ENCODE assay signal across 21 mouse cellular contexts in genomic region chr4:142722845-142723553, GRCm38 (mm10).
DNase-seq lines count a peak whose midpoint lies in the region; ATAC-seq lines count a peak whose summit lies in the region.
"Had no signal": no experiment of that assay in that cellular context is flagged by ENCODE, and none has a peak within 500 bp of the region (broad histone marks: within the 10 kb centered on the region; RNA-seq: fewer than 3 reads in every experiment).

No protein-coding gene starts in this region.

- no peak overlapping the region for H3K4me2 ChIP-seq in heart, embryonic 12.5 days
- H3K4me2 ChIP-seq in limb, embryonic 13.5 days (replicated peaks), result no peak overlapping the region
- H3K4me2 ChIP-seq: embryonic facial prominence, embryonic 13.5 days; forebrain, embryonic 13.5 days; heart, embryonic 15.5 days; hindbrain, embryonic 15.5 days had no signal

- intact Hi-C loops in left cerebral cortex, postnatal 4 days (cut with DNase I), result no loop called here

- H3K36me3 ChIP-seq in heart, embryonic 12.5 days, result no peaks in the 10 kb centered on the region
- H3K36me3 ChIP-seq in limb, embryonic 13.5 days, result no peaks in the 10 kb centered on the region
- no peaks in the 10 kb centered on the region for H3K36me3 ChIP-seq in limb, embryonic 10.5 days
- H3K36me3 ChIP-seq: embryonic facial prominence, embryonic 13.5 days; heart, embryonic 15.5 days; hindbrain, embryonic 10.5 days; hindbrain, embryonic 15.5 days had no signal

- H3K27me3 ChIP-seq in heart, embryonic 12.5 days (replicated peaks), result no peaks in the 10 kb centered on the region
- H3K27me3 ChIP-seq in limb, embryonic 13.5 days, result no peaks in the 10 kb centered on the region
- H3K27me3 ChIP-seq in limb, embryonic 10.5 days (ENCODE audit: low read depth, poor library complexity, severe bottlenecking), result no peaks in the 10 kb centered on the region
- H3K27me3 ChIP-seq: forebrain, embryonic 13.5 days; heart, embryonic 15.5 days; hindbrain, embryonic 15.5 days had no signal

- H3K4me3 ChIP-seq in heart, embryonic 12.5 days, result no peak overlapping the region
- no peak overlapping the region for H3K4me3 ChIP-seq in limb, embryonic 13.5 days
- no peak overlapping the region for H3K4me3 ChIP-seq in limb, embryonic 10.5 days
- H3K4me3 ChIP-seq: embryonic facial prominence, embryonic 13.5 days; forebrain, embryonic 13.5 days; gastrocnemius, adult 2 months; heart, embryonic 15.5 days; hindbrain, embryonic 10.5 days; hindbrain, embryonic 15.5 days had no signal

- H3K27ac ChIP-seq in heart, embryonic 12.5 days (ENCODE audit: poor library complexity, severe bottlenecking), result no peak overlapping the region
- H3K27ac ChIP-seq in limb, embryonic 13.5 days, result peak overlapping the region; percentile 52
- no peak overlapping the region for H3K27ac ChIP-seq in limb, embryonic 10.5 days
- H3K27ac ChIP-seq: embryonic facial prominence, embryonic 13.5 days; forebrain, embryonic 13.5 days; gastrocnemius, adult 2 months; heart, embryonic 15.5 days; hindbrain, embryonic 10.5 days; hindbrain, embryonic 15.5 days had no signal

- DNase-seq in heart, adult 8-10 months (ENCODE audit: low spot score), result peak; percentile 24
- DNase-seq in limb, embryonic 10.5 days (ENCODE audit: low spot score), result no peak
- peak; percentile 5 for DNase-seq in forelimb bud, embryonic 11.5 days (ENCODE audit: low read depth, low spot score)
- no peak for DNase-seq in left cerebral cortex, postnatal 4 days
- DNase-seq in right cerebral cortex, postnatal 36 days (ENCODE audit: low spot score in 2 of 2), result no peak
- DNase-seq: adrenal gland, adult 8-10 months; adrenal gland, postnatal 36 days; cerebellum, adult 2 months; cerebellum, postnatal 10 days; forebrain, postnatal 0 days; gastrocnemius, adult 2 months; gastrocnemius, postnatal 25 days; heart, postnatal 14 days had no signal

- H3K9me3 ChIP-seq in heart, embryonic 12.5 days (replicated peaks), result no peaks in the 10 kb centered on the region
- H3K9me3 ChIP-seq in limb, embryonic 13.5 days, result no peaks in the 10 kb centered on the region
- H3K9me3 ChIP-seq in limb, embryonic 10.5 days (replicated peaks), result no peaks in the 10 kb centered on the region
- H3K9me3 ChIP-seq: embryonic facial prominence, embryonic 13.5 days; forebrain, embryonic 13.5 days; heart, embryonic 15.5 days; hindbrain, embryonic 10.5 days; hindbrain, embryonic 15.5 days had no signal

- no peak for ATAC-seq in heart, embryonic 12.5 days (ENCODE audit: insufficient number of reproducible peaks, low FRiP score)
- peak; percentile 40; the same call in 1 of the 2 replicates for ATAC-seq in limb, embryonic 13.5 days (ENCODE audit: low FRiP score, low read depth)
- ATAC-seq: forebrain, embryonic 13.5 days; forebrain, postnatal 0 days; intestine, embryonic 16.5 days had no signal

- H3K9ac ChIP-seq in heart, embryonic 12.5 days, result no peak overlapping the region
- no peak overlapping the region for H3K9ac ChIP-seq in limb, embryonic 13.5 days
- H3K9ac ChIP-seq: embryonic facial prominence, embryonic 13.5 days; forebrain, embryonic 13.5 days; forebrain, postnatal 0 days; heart, embryonic 15.5 days; hindbrain, embryonic 15.5 days had no signal

- 41% methylated on average over 3 of the region's 3 CpGs for whole genome bisulfite sequencing in heart, embryonic 12.5 days
- 38% methylated on average over 3 of the region's 3 CpGs for WGBS in limb, embryonic 13.5 days
- 72% methylated on average over 3 of the region's 3 CpGs for WGBS in limb, embryonic 10.5 days

- H3K4me1 ChIP-seq in heart, embryonic 12.5 days (replicated peaks), result no peaks in the 10 kb centered on the region
- peaks cover 13% of the 10 kb centered on the region for H3K4me1 ChIP-seq in limb, embryonic 13.5 days
- H3K4me1 ChIP-seq in limb, embryonic 10.5 days, result no peaks in the 10 kb centered on the region
- H3K4me1 ChIP-seq: forebrain, embryonic 13.5 days; heart, embryonic 15.5 days; hindbrain, embryonic 10.5 days; hindbrain, embryonic 15.5 days had no signal

Comparison
In these comparisons a context has a peak if more than half of its experiments do, and no peak if none do; other contexts are left out.
1. DNase-seq: peak in heart, adult 8-10 months (single experiment) and forelimb bud, embryonic 11.5 days (single experiment); none in limb, embryonic 10.5 days (single experiment), left cerebral cortex, postnatal 4 days (single experiment) and right cerebral cortex, postnatal 36 days (0 of 2).